Mouse (Mus musculus): ENCODE measurements around the gene Fndc3b.

DNA sequence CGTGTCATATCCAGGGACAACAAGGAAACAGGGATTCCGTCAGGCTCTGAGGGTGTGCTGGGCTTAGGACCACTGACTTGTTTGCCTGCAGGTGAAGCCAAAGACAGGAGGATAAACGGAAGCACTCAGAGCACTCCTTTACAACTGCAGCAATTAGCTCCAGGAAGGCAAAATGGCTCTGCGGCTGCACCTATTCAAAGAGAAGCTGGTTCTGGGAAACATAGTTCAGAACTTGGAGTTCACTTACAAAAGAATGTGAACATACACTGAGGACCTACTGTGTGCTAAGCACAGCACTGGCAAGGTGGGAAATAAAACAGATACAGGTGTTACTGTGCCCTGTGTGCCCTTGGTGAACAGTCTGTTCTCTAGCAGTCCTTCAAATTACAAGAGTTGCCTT lies 177.4 kb downstream of the Fndc3b start:
- TF ChIP-seq CTCF (conservative IDR thresholded peaks at IDR 0.05; ENCODE audit: insufficient read depth, insufficient read length, low read depth, low read length) (no peak), POLR2A (IDR thresholded peaks at IDR 0.05; ENCODE audit: low read depth, low read length) (no peak)

Measured in kidney, adult 2 months (tissue).